Mouse (Mus musculus): ENCODE measurements around the gene Neurod2. TPM values are rescaled to one million over a fixed set of nuclear protein-coding genes. Genes with fewer than 3 reads are reported as not detected.

Gene Neurod2
- total RNA-seq, 2 experiments from 2014 or later, result not detected

DNA sequence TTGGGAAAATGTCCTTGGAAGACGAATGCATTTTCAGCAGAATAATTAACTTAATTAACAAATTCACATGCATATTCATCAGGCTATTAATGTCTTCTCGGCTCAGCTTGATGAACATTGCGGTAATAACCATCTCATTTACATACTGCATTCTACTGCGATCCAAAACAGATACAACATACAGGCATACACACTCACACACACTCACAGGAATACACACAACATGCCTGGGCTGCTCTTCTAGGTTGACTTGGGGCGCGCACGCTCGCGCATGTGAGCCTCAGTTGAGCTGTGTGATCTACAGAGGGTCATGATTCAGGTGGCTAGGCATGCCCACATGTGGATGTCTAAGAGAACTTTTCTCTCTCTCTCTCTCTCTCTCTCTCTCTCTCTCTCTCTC is 45.7 kb downstream of the Neurod2 start:
- DNase-seq, result no peak

More for the DNA sequence above, 45.7 kb downstream of the Neurod2 start:
- intact Hi-C loops (cut with DNase I), result no loop called here

Other genes with a start within 250 kb of the Neurod2 start
- gene Fbxl20, start 179.2 kb downstream of the Neurod2 start, total RNA-seq (2021), result 10 to 100 TPM; 19.7 to 22.4 TPM
- gene Med1, start 136.4 kb downstream of the Neurod2 start, total RNA-seq (2021), result 10 to 100 TPM; 38.0 to 42.9 TPM
- gene Cdk12, start 126.6 kb downstream of the Neurod2 start, total RNA-seq (2021), result 10 to 100 TPM; 26.3 to 27.6 TPM
- gene Ppp1r1b, start 18.8 kb upstream of the Neurod2 start, total RNA-seq (2021), result 1 to 10 TPM; 1.8 to 3.0 TPM
- gene Stard3, start 28.7 kb upstream of the Neurod2 start, total RNA-seq (2021), result 10 to 100 TPM; 21.7 to 23.3 TPM
- gene Tcap, start 54.2 kb upstream of the Neurod2 start, total RNA-seq (2021), result 100 to 1,000 TPM; 841 to 967 TPM
- under 1 TPM; 0.41 to 0.61 TPM for gene Pnmt, start 56.8 kb upstream of the Neurod2 start, total RNA-seq (2021)
- 10 to 100 TPM; 11.7 to 11.9 TPM for gene Pgap3, start 70.8 kb upstream of the Neurod2 start, total RNA-seq (2021)
- gene Erbb2, start 82.8 kb upstream of the Neurod2 start, total RNA-seq (2021), result 10 to 100 TPM; 11.3 TPM
- 10 to 100 TPM; 44.6 to 52.6 TPM for gene Mien1, start 109.3 kb upstream of the Neurod2 start, total RNA-seq (2021)
- gene Grb7, start 116.7 kb upstream of the Neurod2 start, total RNA-seq (2021), result under 1 TPM in 1 of 2 experiments, not detected in 1; 0.36 TPM
- gene Ikzf3, start 216.4 kb upstream of the Neurod2 start, total RNA-seq (2021), result 1 to 10 TPM in 1 of 2 experiments, under 1 TPM in 1; 0.81 to 5.4 TPM
- gene Zpbp2, start 221.4 kb upstream of the Neurod2 start, total RNA-seq (2021), result not detected

Data from heart, postnatal 14 days (tissue).